Mouse (Mus musculus) C2C12 (cell line): ENCODE data around the gene Pilrb2.
"Not testable (repeated sequence)": the region's sequence is repeated elsewhere in the genome, so short reads cannot be mapped to it uniquely, and the experiment has no call there.

Experiments
- CTCF ChIP-seq: IDR thresholded peaks from one replicate; pipeline ENCODE4 v1.5.1; 2011; ENCODE audit not compliant: control insufficient read depth, insufficient read depth, insufficient read length
- MAX ChIP-seq: IDR thresholded peaks from one replicate; pipeline ENCODE4 v1.6.1; 2011; ENCODE audit warnings: mild to moderate bottlenecking, control low read depth
- MYOG ChIP-seq: IDR thresholded peaks from one replicate; pipeline ENCODE4 v1.6.1; 2011; ENCODE audit not compliant: control insufficient read depth, insufficient read length; ENCODE audit errors: extremely low read depth
- USF1 ChIP-seq: IDR thresholded peaks from one replicate; pipeline ENCODE4 v1.6.1; 2011; ENCODE audit warnings: low read depth, mild to moderate bottlenecking, control low read depth, moderate library complexity

GRCm38 (mm10) chr5:137864008-137864407 lies 7.6 kb downstream of the Pilrb2 start:
- TF ChIP-seq CTCF, USF1, MYOG, MAX: not testable (repeated sequence)
